Mouse (Mus musculus) liver, adult 2 months (tissue): ENCODE measurements around the gene Nfix.

Experiments
- CTCF ChIP-seq: fragments of 200-500 bp; IDR thresholded peaks from 2 replicates; pipeline ENCODE4 v1.5.1; 2011; ENCODE audit warnings: low read depth, low read length, control low read depth
- POLR2A ChIP-seq: fragments of 200-500 bp; IDR thresholded peaks from 2 replicates; pipeline ENCODE4 v1.6.1; 2011; ENCODE audit warnings: low read length, control low read depth; ENCODE audit not compliant: insufficient read depth; ENCODE audit errors: extremely low read depth

- no peak for TF ChIP-seq CTCF
- no peak for TF ChIP-seq POLR2A
Observed at GRCm38 (mm10) chr8:84749519-84749918, 50.6 kb downstream of the Nfix start.
